Mouse (Mus musculus): Measurements from ENCODE around the gene Nipal1. TPM values are rescaled to one million over a fixed set of nuclear protein-coding genes. Genes with fewer than 3 reads are reported as not detected.

Nipal1 gene
- polyA plus RNA-seq, 1 experiment from 2014 or later, result 0.54 TPM

- Histone ChIP-seq H3K9me3 (replicated peaks; ENCODE audit: control insufficient read depth, low read length, poor library complexity, severe bottlenecking) (no peaks in the 10 kb centered on the region; the same call in 1 of the 2 replicates), H3K27me3 (ENCODE audit: control insufficient read depth, insufficient read depth, low read depth, low read length) (peaks cover 4% of the 10 kb centered on the region), H3K9ac (ENCODE audit: low read depth, low read length) (no peak overlapping the region), H3K36me3 (ENCODE audit: control insufficient read depth, insufficient read depth, low read length) (no peaks in the 10 kb centered on the region), H3K27ac (ENCODE audit: low read length) (no peak overlapping the region), H3K4me2 (ENCODE audit: low read length) (no peak overlapping the region), H3K4me1 (ENCODE audit: control insufficient read depth, insufficient read depth, low read length) (no peaks in the 10 kb centered on the region), H3K4me3 (ENCODE audit: low read depth, low read length) (no peak overlapping the region)
- no peak for ATAC-seq
- 88% methylated on average over 1 of the region's 1 CpGs for WGBS
Observed at GRCm38 (mm10) chr5:72640072-72640471, 7.5 kb upstream of the Nipal1 start.

DNA sequence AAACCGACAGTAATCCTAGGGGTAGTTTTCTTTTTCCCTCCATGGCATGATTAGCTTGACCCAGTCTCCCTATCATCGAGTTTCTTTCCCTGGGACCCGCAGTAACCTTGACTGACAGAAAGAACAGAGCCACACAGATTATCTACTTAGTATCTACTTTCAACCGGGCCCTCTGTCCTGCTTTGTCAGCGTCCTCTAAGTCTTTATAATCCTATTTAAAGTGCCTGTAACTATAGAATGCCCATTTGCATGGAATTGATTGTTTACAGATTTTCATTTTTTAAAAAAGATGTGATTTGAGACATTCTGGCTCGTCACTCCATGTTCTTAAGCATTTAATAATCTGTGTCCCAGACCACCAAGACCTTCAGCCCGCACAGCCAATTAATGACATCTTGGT is 3.9 kb upstream of the Nipal1 start:
- peaks cover 10% of the 10 kb centered on the region for H3K27me3 ChIP-seq (ENCODE audit: control insufficient read depth, insufficient read depth, low read depth, low read length)
- H3K27ac ChIP-seq (ENCODE audit: low read length), result no peak overlapping the region
- H3K9me3 ChIP-seq (replicated peaks; ENCODE audit: control insufficient read depth, low read length, poor library complexity, severe bottlenecking), result no peaks in the 10 kb centered on the region; the same call in 1 of the 2 replicates
- H3K36me3 ChIP-seq (ENCODE audit: control insufficient read depth, insufficient read depth, low read length), result no peaks in the 10 kb centered on the region
- H3K9ac ChIP-seq (ENCODE audit: low read depth, low read length), result no peak overlapping the region
- H3K4me3 ChIP-seq (ENCODE audit: low read depth, low read length), result no peak overlapping the region
- H3K4me2 ChIP-seq (ENCODE audit: low read length), result no peak overlapping the region
- no peak for ATAC-seq
- peaks cover 11% of the 10 kb centered on the region; the same call in 1 of the 2 replicates for H3K4me1 ChIP-seq (ENCODE audit: control insufficient read depth, insufficient read depth, low read length)
- WGBS, result 40% methylated on average over 7 of the region's 7 CpGs

GRCm38 (mm10) chr5:72644175-72644574 is 3.4 kb upstream of the Nipal1 start, which contains the start of gene Cnga1:
Gene Cnga1, minus strand, starts transcription at chr5:72644275.
- WGBS, result 68% methylated on average over 1 of the region's 1 CpGs
- no peak for ATAC-seq
- peaks cover 11% of the 10 kb centered on the region; the same call in 1 of the 2 replicates for H3K4me1 ChIP-seq (ENCODE audit: control insufficient read depth, insufficient read depth, low read length)

GRCm38 (mm10) chr5:72646131-72646530 is 1.5 kb upstream of the Nipal1 start:
- ATAC-seq, result no peak
- 33% methylated on average over 10 of the region's 10 CpGs for WGBS
- H3K9ac ChIP-seq (ENCODE audit: low read depth, low read length), result no peak overlapping the region
- H3K27ac ChIP-seq (ENCODE audit: low read length), result no peak overlapping the region
- H3K9me3 ChIP-seq (replicated peaks; ENCODE audit: control insufficient read depth, low read length, poor library complexity, severe bottlenecking), result no peaks in the 10 kb centered on the region; the same call in 1 of the 2 replicates
- H3K4me1 ChIP-seq (ENCODE audit: control insufficient read depth, insufficient read depth, low read length), result peaks cover 11% of the 10 kb centered on the region; the same call in 1 of the 2 replicates
- peaks cover 10% of the 10 kb centered on the region for H3K27me3 ChIP-seq (ENCODE audit: control insufficient read depth, insufficient read depth, low read depth, low read length)
- no peak overlapping the region for H3K4me2 ChIP-seq (ENCODE audit: low read length)
- no peaks in the 10 kb centered on the region for H3K36me3 ChIP-seq (ENCODE audit: control insufficient read depth, insufficient read depth, low read length)
- H3K4me3 ChIP-seq (ENCODE audit: low read depth, low read length), result no peak overlapping the region

More at GRCm38 (mm10) chr5:72644175-72644574, 3.4 kb upstream of the Nipal1 start, which contains the start of gene Cnga1:
- Histone ChIP-seq H3K4me2 (ENCODE audit: low read length) (no peak within 1 kb of the TSS), H3K4me3 (ENCODE audit: low read depth, low read length) (no peak within 1 kb of the TSS), H3K9me3 (replicated peaks; ENCODE audit: control insufficient read depth, low read length, poor library complexity, severe bottlenecking) (no peaks in the 10 kb centered on the region; the same call in 1 of the 2 replicates), H3K9ac (ENCODE audit: low read depth, low read length) (no peak within 1 kb of the TSS), H3K27me3 (ENCODE audit: control insufficient read depth, insufficient read depth, low read depth, low read length) (peaks cover 10% of the 10 kb centered on the region), H3K27ac (ENCODE audit: low read length) (no peak within 1 kb of the TSS), H3K36me3 (ENCODE audit: control insufficient read depth, insufficient read depth, low read length) (no peaks in the 10 kb centered on the region)

DNA sequence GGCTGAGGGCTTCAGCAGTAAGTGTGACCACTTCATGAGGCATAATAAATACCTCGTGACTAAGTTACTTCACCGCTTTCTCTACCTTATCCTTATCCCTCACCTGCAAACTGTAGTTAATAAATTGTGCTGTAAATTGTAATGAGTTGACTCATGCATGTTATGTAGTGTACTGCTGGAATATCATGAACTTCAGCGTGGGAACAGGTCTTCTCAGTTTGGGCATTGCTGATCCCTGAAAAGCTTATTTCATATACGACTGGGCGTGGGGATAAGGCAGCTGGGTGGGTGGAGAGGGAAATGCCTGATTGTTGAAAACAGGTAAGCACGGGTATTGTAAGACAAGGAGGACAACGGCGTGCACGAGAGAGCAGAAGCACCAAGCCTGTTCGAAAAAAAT is 599 bp upstream of the Nipal1 start:
- peaks cover 10% of the 10 kb centered on the region for H3K27me3 ChIP-seq (ENCODE audit: control insufficient read depth, insufficient read depth, low read depth, low read length)
- peak overlapping the region; percentile 52; the same call in 1 of the 2 replicates for H3K9ac ChIP-seq (ENCODE audit: low read depth, low read length)
- no peaks in the 10 kb centered on the region for H3K9me3 ChIP-seq (replicated peaks; ENCODE audit: control insufficient read depth, low read length, poor library complexity, severe bottlenecking)
- no peak overlapping the region for H3K27ac ChIP-seq (ENCODE audit: low read length)
- ATAC-seq, result no peak
- peak overlapping the region; percentile 99 for H3K4me2 ChIP-seq (ENCODE audit: low read length)
- H3K4me1 ChIP-seq (ENCODE audit: control insufficient read depth, insufficient read depth, low read length), result peaks cover 11% of the 10 kb centered on the region; the same call in 1 of the 2 replicates
- H3K4me3 ChIP-seq (ENCODE audit: low read depth, low read length), result peak overlapping the region; percentile 50
- H3K36me3 ChIP-seq (ENCODE audit: control insufficient read depth, insufficient read depth, low read length), result no peaks in the 10 kb centered on the region
- 30% methylated on average over 10 of the region's 10 CpGs for WGBS

GRCm38 (mm10) chr5:72647958-72648595 is 482 bp downstream of the Nipal1 start:
- Histone ChIP-seq H3K27ac (ENCODE audit: low read length) (no peak overlapping the region), H3K27me3 (ENCODE audit: control insufficient read depth, insufficient read depth, low read depth, low read length) (peaks cover 10% of the 10 kb centered on the region), H3K4me2 (ENCODE audit: low read length) (peak overlapping the region; percentile 99), H3K4me3 (ENCODE audit: low read depth, low read length) (peak overlapping the region; percentile 50), H3K4me1 (ENCODE audit: control insufficient read depth, insufficient read depth, low read length) (peaks cover 11% of the 10 kb centered on the region; the same call in 1 of the 2 replicates), H3K36me3 (ENCODE audit: control insufficient read depth, insufficient read depth, low read length) (no peaks in the 10 kb centered on the region), H3K9me3 (replicated peaks; ENCODE audit: control insufficient read depth, low read length, poor library complexity, severe bottlenecking) (no peaks in the 10 kb centered on the region), H3K9ac (ENCODE audit: low read depth, low read length) (peak overlapping the region; percentile 52; the same call in 1 of the 2 replicates)
- 6% methylated on average over 18 of the region's 18 CpGs for WGBS
- ATAC-seq, result peak; percentile 69

DNA sequence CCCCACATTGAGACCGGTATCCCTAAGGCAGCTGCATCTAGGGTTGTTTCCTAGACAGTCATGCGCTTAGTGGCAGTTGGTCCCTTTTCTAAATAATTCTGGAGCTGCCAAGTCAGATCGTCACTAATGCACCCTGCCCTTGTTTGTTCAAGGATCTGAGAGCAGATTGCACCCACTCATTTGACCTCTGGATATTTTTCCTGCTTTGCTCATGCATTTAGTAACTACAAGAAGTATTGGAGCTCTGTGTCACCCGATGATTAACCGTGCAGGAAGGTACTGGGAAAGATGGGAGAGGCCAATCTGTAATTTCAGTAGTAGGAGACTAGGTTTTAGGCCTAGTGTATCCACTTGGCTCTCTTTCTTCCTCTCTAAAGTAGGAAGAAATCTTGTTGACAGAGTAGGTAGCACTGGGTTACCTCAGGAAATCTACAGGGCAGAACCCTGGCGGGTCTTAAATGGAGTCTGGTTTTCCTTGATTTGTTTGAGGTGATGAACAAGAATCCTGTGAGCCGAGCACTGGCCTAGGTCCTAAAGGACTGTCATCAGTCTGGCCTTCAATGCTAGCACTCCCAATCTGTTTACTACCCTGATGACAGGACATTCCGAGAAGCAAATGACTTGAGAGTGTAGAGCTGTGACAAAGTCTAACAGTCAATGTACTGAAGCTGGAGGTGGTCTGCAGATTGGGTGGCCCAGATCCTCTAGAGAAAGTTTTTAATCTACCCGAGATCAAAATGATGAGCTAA is 1.6 kb downstream of the Nipal1 start:
- Histone ChIP-seq H3K9me3 (replicated peaks; ENCODE audit: control insufficient read depth, low read length, poor library complexity, severe bottlenecking) (no peaks in the 10 kb centered on the region), H3K4me2 (ENCODE audit: low read length) (no peak overlapping the region), H3K27ac (ENCODE audit: low read length) (no peak overlapping the region), H3K4me3 (ENCODE audit: low read depth, low read length) (no peak overlapping the region), H3K36me3 (ENCODE audit: control insufficient read depth, insufficient read depth, low read length) (no peaks in the 10 kb centered on the region), H3K9ac (ENCODE audit: low read depth, low read length) (no peak overlapping the region), H3K27me3 (ENCODE audit: control insufficient read depth, insufficient read depth, low read depth, low read length) (peaks cover 10% of the 10 kb centered on the region), H3K4me1 (ENCODE audit: control insufficient read depth, insufficient read depth, low read length) (peaks cover 11% of the 10 kb centered on the region; the same call in 1 of the 2 replicates)
- no peak for ATAC-seq
- 86% methylated on average over 9 of the region's 9 CpGs for WGBS

- H3K9ac ChIP-seq (ENCODE audit: low read depth, low read length), result no peak overlapping the region
- no peak for ATAC-seq
- no peaks in the 10 kb centered on the region for H3K4me1 ChIP-seq (ENCODE audit: control insufficient read depth, insufficient read depth, low read length)
- H3K4me3 ChIP-seq (ENCODE audit: low read depth, low read length), result no peak overlapping the region
- 71% methylated on average over 10 of the region's 10 CpGs for WGBS
- no peaks in the 10 kb centered on the region for H3K27me3 ChIP-seq (ENCODE audit: control insufficient read depth, insufficient read depth, low read depth, low read length)
- no peaks in the 10 kb centered on the region for H3K9me3 ChIP-seq (replicated peaks; ENCODE audit: control insufficient read depth, low read length, poor library complexity, severe bottlenecking)
- H3K36me3 ChIP-seq (ENCODE audit: control insufficient read depth, insufficient read depth, low read length), result no peaks in the 10 kb centered on the region
- H3K4me2 ChIP-seq (ENCODE audit: low read length), result no peak overlapping the region
- no peak overlapping the region for H3K27ac ChIP-seq (ENCODE audit: low read length)
Observed at GRCm38 (mm10) chr5:72653068-72653674, 5.6 kb downstream of the Nipal1 start.
